Mouse (Mus musculus) heart, postnatal 0 days (tissue): ENCODE results near the gene Pacsin2.

Experiments used
- CTCF ChIP-seq: IDR thresholded peaks from 2 replicates; pipeline ENCODE4 v1.5.1; 2016; ENCODE audit warnings: antibody characterized with exemption, control low read depth, low read depth
- EP300 ChIP-seq: IDR thresholded peaks from 2 replicates; pipeline ENCODE4 v1.6.1; 2016; ENCODE audit warnings: antibody characterized with exemption, low read depth

DNA sequence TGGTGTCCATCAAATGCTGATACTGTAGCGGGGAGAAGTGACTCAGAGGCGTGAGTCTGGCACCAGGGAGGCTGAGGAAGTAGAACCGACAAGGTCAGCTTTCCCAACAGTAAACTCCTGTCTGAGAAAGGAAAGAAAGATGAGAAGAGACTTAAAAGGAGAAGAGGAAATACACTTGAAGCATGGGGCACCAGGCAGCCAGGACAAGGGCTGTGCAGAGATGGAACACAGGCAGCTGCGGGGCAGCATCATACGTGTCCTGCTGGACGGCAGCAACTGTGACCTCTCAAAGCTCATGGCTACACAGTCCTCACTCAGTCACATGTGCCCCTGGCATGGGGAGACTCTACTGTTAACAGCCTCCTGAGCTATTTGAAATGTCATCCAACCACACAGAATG, 54.1 kb downstream of the Pacsin2 start:
- TF ChIP-seq CTCF = no peak
- TF ChIP-seq EP300 = no peak
